ENCODE assay signal across 8 mouse cellular contexts in genomic region chr2:164866741-164867551, GRCm38 (mm10). TPM values are rescaled to one million over a fixed set of nuclear protein-coding genes. Genes with fewer than 3 reads are reported as not detected.
DNase-seq lines count a peak whose midpoint lies in the region; ATAC-seq and TF ChIP-seq lines count a peak whose summit lies in the region.

No protein-coding gene starts in this region.

- peak overlapping the region; percentile 55 for H3K27ac ChIP-seq in embryonic facial prominence, embryonic 15.5 days (replicated peaks)

- H3K4me3 ChIP-seq in E14TG2a.4 (replicated peaks; ENCODE audit: low read length) = peak overlapping the region; percentile 62
- no peak overlapping the region for H3K4me3 ChIP-seq in embryonic facial prominence, embryonic 15.5 days (replicated peaks)

- 39% methylated on average over 16 of the region's 16 CpGs for WGBS in embryonic facial prominence, embryonic 15.5 days

- no peak overlapping the region for H3K9ac ChIP-seq in embryonic facial prominence, embryonic 15.5 days

- no peak; the same call in 1 of the 2 replicates for ATAC-seq in embryonic facial prominence, embryonic 15.5 days (ENCODE audit: insufficient number of reproducible peaks, low FRiP score, low TSS enrichment, low read depth)

- H3K27me3 ChIP-seq in E14TG2a.4 (ENCODE audit: insufficient read depth, low read length) = no peaks in the 10 kb centered on the region
- H3K27me3 ChIP-seq in embryonic facial prominence, embryonic 15.5 days = no peaks in the 10 kb centered on the region

- peaks cover 80% of the 10 kb centered on the region for H3K4me1 ChIP-seq in E14TG2a.4 (replicated peaks; ENCODE audit: low read depth, low read length)
- H3K4me1 ChIP-seq in embryonic facial prominence, embryonic 15.5 days = peaks cover 8% of the 10 kb centered on the region; the same call in 1 of the 2 replicates

- TF ChIP-seq CTCF in E14TG2a.4 (conservative IDR thresholded peaks at IDR 0.05; ENCODE audit: low read length) = no peak

- no peaks in the 10 kb centered on the region for H3K36me3 ChIP-seq in E14TG2a.4 (ENCODE audit: insufficient read depth, low read length)
- no peaks in the 10 kb centered on the region for H3K36me3 ChIP-seq in embryonic facial prominence, embryonic 15.5 days

- DNase-seq in 3T3-L1 (ENCODE audit: low read depth, low spot score) = peak; percentile 80
- DNase-seq in kidney, adult 9 months = peak; percentile 60
- peak; percentile 83 to 91 for DNase-seq in lung, postnatal 4 days
- no peak for DNase-seq in cerebellum, adult 11-12 months
- DNase-seq in thymus, postnatal 4 days = no peak
- DNase-seq in layer of hippocampus, postnatal 25 days (ENCODE audit: extremely low spot score in 1 of 2, low spot score in 1 of 2) = no peak

- no peak overlapping the region for H3K4me2 ChIP-seq in embryonic facial prominence, embryonic 15.5 days (replicated peaks)

- peaks cover 8% of the 10 kb centered on the region for H3K9me3 ChIP-seq in E14TG2a.4 (ENCODE audit: low read length)
- no peaks in the 10 kb centered on the region for H3K9me3 ChIP-seq in embryonic facial prominence, embryonic 15.5 days (replicated peaks)

RNA-seq across cellular contexts. Expression of gene Pltp, which starts 9.4 kb away (rescaled TPM):
- polyA plus RNA-seq in embryonic facial prominence, embryonic 15.5 days (2015; fragmentation: Nextera tagmentation; extraction: Ambion mirVana) = 66.8 and 77.0 TPM in 2 replicates
- total RNA-seq in layer of hippocampus, postnatal 25 days (2021) = 10 to 100 TPM; 68.8 to 73.7 TPM

RNA-seq across cellular contexts. Expression of gene Pcif1, which starts 12.2 kb away (rescaled TPM):
- polyA plus RNA-seq in embryonic facial prominence, embryonic 15.5 days (2015; fragmentation: Nextera tagmentation; extraction: Ambion mirVana) = 65.7 and 74.8 TPM in 2 replicates
- total RNA-seq in layer of hippocampus, postnatal 25 days (2021) = 10 to 100 TPM; 40.4 to 47.2 TPM

RNA-seq across cellular contexts. Expression of gene Neurl2, which starts 33.7 kb away (rescaled TPM):
- polyA plus RNA-seq in embryonic facial prominence, embryonic 15.5 days (2015; fragmentation: Nextera tagmentation; extraction: Ambion mirVana) = 8.5 and 9.0 TPM in 2 replicates
- 1 to 10 TPM; 3.4 to 4.6 TPM for total RNA-seq in layer of hippocampus, postnatal 25 days (2021)

RNA-seq across cellular contexts. Expression of gene Ctsa, which starts 34.3 kb away (rescaled TPM):
- 174 and 175 TPM in 2 replicates for polyA plus RNA-seq in embryonic facial prominence, embryonic 15.5 days (2015; fragmentation: Nextera tagmentation; extraction: Ambion mirVana)
- total RNA-seq in layer of hippocampus, postnatal 25 days (2021) = 100 to 1,000 TPM in 1 of 2 experiments, 10 to 100 TPM in 1; 93.3 to 106 TPM

RNA-seq across cellular contexts. Expression of gene Spata25, which starts 38.6 kb away (rescaled TPM):
- not detected in 2 replicates for polyA plus RNA-seq in embryonic facial prominence, embryonic 15.5 days (2015; fragmentation: Nextera tagmentation; extraction: Ambion mirVana)
- not detected for total RNA-seq in layer of hippocampus, postnatal 25 days (2021)

Comparison
In these comparisons a context has a peak if more than half of its experiments do, and no peak if none do; other contexts are left out.
1. DNase-seq: peak in 3T3-L1 (single experiment), kidney, adult 9 months (single experiment) and lung, postnatal 4 days (2 of 2); none in cerebellum, adult 11-12 months (single experiment), thymus, postnatal 4 days (single experiment) and layer of hippocampus, postnatal 25 days (0 of 2).